Mouse (Mus musculus) MEL-GATA-1-ER (cell line): ENCODE data around the gene H2-M2.
"Not testable (repeated sequence)": the region's sequence is repeated elsewhere in the genome, so short reads cannot be mapped to it uniquely, and the experiment has no call there.

Experiments
- DNase-seq: peaks from one replicate; pipeline ENCODE4 v3.0.0-alpha.2; 2012; ENCODE audit warnings: low read depth; ENCODE audit errors: extremely low read depth

H2-M2 gene

DNA sequence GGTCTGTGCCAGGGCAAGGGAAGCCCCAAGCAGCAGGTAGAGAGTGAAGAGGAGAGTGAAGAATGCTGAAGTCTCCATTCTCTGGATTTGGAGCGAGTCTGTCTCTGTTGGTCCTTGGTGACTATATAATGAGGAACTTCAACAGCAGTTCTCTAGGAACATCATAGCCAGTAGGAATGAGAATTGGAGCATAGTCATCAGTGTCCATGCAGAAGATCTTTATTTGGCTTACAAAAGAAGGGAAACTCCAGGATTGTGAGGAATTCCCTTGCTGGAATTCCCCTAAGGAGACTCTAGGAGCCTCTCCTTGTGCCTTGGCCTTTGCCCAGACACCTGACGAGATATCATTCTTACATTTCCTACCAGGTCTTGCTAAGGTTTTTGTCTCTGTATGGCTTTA lies at the start of gene H2-M2:
TSS of gene H2-M2 (minus strand) at position 101 of the 400 bp plus-strand sequence.
- no peak for DNase-seq

GRCm38 (mm10) chr17:37525427-37525826 lies 42.1 kb upstream of the H2-M2 start:
- not testable (repeated sequence) for DNase-seq

DNA sequence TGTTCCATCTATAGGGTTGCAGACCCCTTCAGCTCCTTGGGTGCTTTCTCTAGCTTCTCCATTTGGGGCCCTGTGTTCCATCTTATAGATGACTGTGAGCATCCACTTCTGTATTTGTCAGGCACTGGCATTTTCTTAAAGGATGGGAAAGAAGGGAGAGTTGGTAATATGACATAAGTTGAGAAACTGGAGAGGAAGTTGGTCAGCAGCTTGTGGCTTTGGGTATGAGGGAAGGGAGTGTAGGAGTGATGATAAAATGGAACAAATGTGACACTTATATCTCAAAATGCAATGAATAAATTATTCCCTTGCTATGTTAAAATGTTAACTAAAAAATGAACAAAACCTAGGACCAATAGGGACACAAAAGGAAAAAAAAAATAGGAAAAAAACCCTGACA lies 41.3 kb upstream of the H2-M2 start:
- not testable (repeated sequence) for DNase-seq

DNA sequence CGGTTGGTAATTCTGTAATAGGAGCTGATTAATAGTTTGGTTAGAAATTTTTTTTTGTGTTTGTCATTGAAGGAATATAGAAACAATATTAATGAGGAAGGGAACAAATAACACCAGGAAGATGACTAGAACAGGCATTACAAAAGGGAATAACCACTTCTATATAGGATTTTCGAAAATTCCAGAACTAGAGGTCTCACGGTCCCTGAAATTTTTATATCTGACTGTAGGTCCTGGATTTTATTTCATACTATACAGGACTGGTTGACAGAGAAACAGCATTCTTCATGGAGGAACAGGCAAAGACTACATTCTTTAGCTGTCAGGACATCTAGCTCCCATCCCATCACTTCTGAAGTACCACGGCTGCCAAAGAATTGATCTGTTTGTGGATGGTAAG lies 24.4 kb upstream of the H2-M2 start, which contains the start of gene Olfr111:
TSS of gene Olfr111 (plus strand) at position 301 of the 400 bp plus-strand sequence.
- DNase-seq = no peak

GRCm38 (mm10) chr17:37491930-37492518 lies 8.7 kb upstream of the H2-M2 start, which contains the start of gene Olfr110:
Gene Olfr110 (plus strand): TSS chr17:37492468.
- DNase-seq = peak; percentile 8

GRCm38 (mm10) chr17:37458616-37459015 lies 24.7 kb downstream of the H2-M2 start, which contains the start of gene Olfr109:
Gene Olfr109 (plus strand): TSS chr17:37458916.
- DNase-seq = no peak

- DNase-seq = no peak
These were observed 38.2 kb downstream of the H2-M2 start, which contains the start of gene Olfr108 for GRCm38 (mm10) chr17:37445180-37445579. Gene Olfr108 (plus strand): TSS chr17:37445480.
